Mouse (Mus musculus) lung, embryonic 15.5 days (tissue): Measurements from ENCODE around the gene Pappa. TPM values are rescaled to one million over a fixed set of nuclear protein-coding genes. Genes with fewer than 3 reads are reported as not detected.

Source experiments
- ATAC-seq: fragments of 200-750 bp; cut with Nextera tagmentation; 2 replicates; pipeline ENCODE4 v1.8.0; 2017; ENCODE audit warnings: moderate number of reproducible peaks, borderline replicate concordance; ENCODE audit not compliant: low FRiP score, low TSS enrichment; ENCODE audit errors: extremely low read depth
- H3K27ac ChIP-seq: fragments of 300-500 bp; sonication (generic); 2 replicates; pipeline ENCODE4 v1.5.1; 2015; ENCODE audit warnings: moderate library complexity, mild to moderate bottlenecking, inconsistent platforms
- H3K27me3 ChIP-seq: fragments of 300-500 bp; sonication (generic); 2 replicates; pipeline ENCODE4 v1.6.1; 2015; ENCODE audit warnings: inconsistent platforms
- H3K36me3 ChIP-seq: fragments of 300-500 bp; sonication (generic); 2 replicates; pipeline ENCODE4 v1.6.1; 2015; ENCODE audit warnings: inconsistent platforms
- H3K4me1 ChIP-seq: fragments of 300-500 bp; sonication (generic); 2 replicates; pipeline ENCODE4 v1.6.1; 2015; ENCODE audit warnings: inconsistent platforms
- H3K4me2 ChIP-seq: fragments of 300-500 bp; sonication (generic); 2 replicates; pipeline ENCODE4 v1.6.1; 2015; ENCODE audit warnings: inconsistent platforms, mild to moderate bottlenecking, moderate library complexity
- H3K4me3 ChIP-seq: fragments of 300-500 bp; sonication (generic); 2 replicates; pipeline ENCODE4 v1.5.1; 2015; ENCODE audit warnings: mild to moderate bottlenecking, inconsistent platforms
- H3K9ac ChIP-seq: fragments of 300-500 bp; sonication (generic); 2 replicates; pipeline ENCODE4 v1.6.1; 2015; ENCODE audit warnings: inconsistent platforms
- H3K9me3 ChIP-seq: fragments of 300-500 bp; sonication (generic); 2 replicates; pipeline ENCODE4 v1.6.1; 2016; ENCODE audit warnings: inconsistent platforms
- WGBS: fragments of 180-500 bp; shearing (Covaris S2); methylation state at CpG from one replicate; pipeline ENCODE4 v1.1.7; 2015; 5-methylcytosine and 5-hydroxymethylcytosine counted together
- polyA plus RNA-seq: library from polyadenylated mRNA; unstranded; fragments of >200 nt; fragmentation: Nextera tagmentation; extraction: Ambion mirVana; gene quantifications from 2 replicates; pipeline ENCODE4 v1.2.1, GENCODE M21; 2015

Gene Pappa
- polyA plus RNA-seq, 1 experiment from 2014 or later = 1.4 TPM

GRCm38 (mm10) chr4:65127291-65127590 lies 3.3 kb downstream of the Pappa start:
- 30% methylated on average over 6 of the region's 6 CpGs for whole genome bisulfite sequencing
- peaks cover 14% of the 10 kb centered on the region; the same call in 1 of the 2 replicates for H3K4me1 ChIP-seq

GRCm38 (mm10) chr4:65132657-65133056 lies 8.7 kb downstream of the Pappa start:
- H3K36me3 ChIP-seq = no peaks in the 10 kb centered on the region
- no peak overlapping the region for H3K4me2 ChIP-seq
- no peak overlapping the region for H3K9ac ChIP-seq
- H3K4me3 ChIP-seq = no peak overlapping the region
- 78% methylated on average over 3 of the region's 3 CpGs for WGBS
- H3K27ac ChIP-seq = no peak overlapping the region
- H3K27me3 ChIP-seq = no peaks in the 10 kb centered on the region
- no peak for ATAC-seq
- H3K9me3 ChIP-seq = no peaks in the 10 kb centered on the region
- H3K4me1 ChIP-seq = no peaks in the 10 kb centered on the region

More at GRCm38 (mm10) chr4:65127291-65127590, 3.3 kb downstream of the Pappa start:
- 0 out of 2 replicates have a peak, but pooled peaks have one; percentile 37 for ATAC-seq
- Histone ChIP-seq H3K4me3 (peak overlapping the region; percentile 49), H3K27me3 (peaks cover 12% of the 10 kb centered on the region), H3K9me3 (no peaks in the 10 kb centered on the region), H3K4me2 (peak overlapping the region; percentile 71), H3K27ac (peak overlapping the region; percentile 31), H3K9ac (no peak overlapping the region; the same call in 1 of the 2 replicates), H3K36me3 (no peaks in the 10 kb centered on the region)

- H3K4me3 ChIP-seq = no peak overlapping the region
- no peak overlapping the region for H3K27ac ChIP-seq
- ATAC-seq = no peak
- no peak overlapping the region for H3K4me2 ChIP-seq
- no peaks in the 10 kb centered on the region for H3K27me3 ChIP-seq
- no peaks in the 10 kb centered on the region for H3K36me3 ChIP-seq
- no peaks in the 10 kb centered on the region for H3K4me1 ChIP-seq
- no peak overlapping the region for H3K9ac ChIP-seq
- H3K9me3 ChIP-seq = no peaks in the 10 kb centered on the region
- 73% methylated on average over 5 of the region's 5 CpGs for WGBS
Observed at GRCm38 (mm10) chr4:65134358-65134757, 10.4 kb downstream of the Pappa start.

GRCm38 (mm10) chr4:65135109-65135508 lies 11.1 kb downstream of the Pappa start:
- no peak for ATAC-seq
- Histone ChIP-seq H3K4me3 (no peak overlapping the region), H3K27me3 (no peaks in the 10 kb centered on the region), H3K36me3 (no peaks in the 10 kb centered on the region), H3K4me2 (no peak overlapping the region), H3K9ac (no peak overlapping the region), H3K4me1 (no peaks in the 10 kb centered on the region), H3K9me3 (no peaks in the 10 kb centered on the region), H3K27ac (no peak overlapping the region)
- 66% methylated on average over 5 of the region's 5 CpGs for WGBS

GRCm38 (mm10) chr4:65136541-65136940 lies 12.6 kb downstream of the Pappa start:
- Histone ChIP-seq H3K27me3 (no peaks in the 10 kb centered on the region), H3K4me3 (no peak overlapping the region), H3K36me3 (no peaks in the 10 kb centered on the region)

GRCm38 (mm10) chr4:65146936-65147335 lies 23.0 kb downstream of the Pappa start:
- H3K4me2 ChIP-seq = no peak overlapping the region
- no peaks in the 10 kb centered on the region for H3K36me3 ChIP-seq
- no peak overlapping the region for H3K9ac ChIP-seq
- H3K4me1 ChIP-seq = no peaks in the 10 kb centered on the region
- no peak overlapping the region for H3K4me3 ChIP-seq
- no peak overlapping the region for H3K27ac ChIP-seq
- ATAC-seq = no peak
- H3K9me3 ChIP-seq = no peaks in the 10 kb centered on the region
- no peaks in the 10 kb centered on the region for H3K27me3 ChIP-seq
- 34% methylated on average over 1 of the region's 1 CpGs for WGBS

More at GRCm38 (mm10) chr4:65136541-65136940, 12.6 kb downstream of the Pappa start:
- H3K4me2 ChIP-seq = no peak overlapping the region
- H3K9ac ChIP-seq = no peak overlapping the region
- no peak overlapping the region for H3K27ac ChIP-seq
- no peak for ATAC-seq
- no peaks in the 10 kb centered on the region for H3K9me3 ChIP-seq
- no peaks in the 10 kb centered on the region for H3K4me1 ChIP-seq
- 69% methylated on average over 3 of the region's 3 CpGs for WGBS

- WGBS = 35% methylated on average over 2 of the region's 2 CpGs
- H3K9ac ChIP-seq = no peak overlapping the region
- no peaks in the 10 kb centered on the region for H3K27me3 ChIP-seq
- H3K4me2 ChIP-seq = no peak overlapping the region
- H3K9me3 ChIP-seq = no peaks in the 10 kb centered on the region
- no peaks in the 10 kb centered on the region for H3K36me3 ChIP-seq
- no peaks in the 10 kb centered on the region for H3K4me1 ChIP-seq
- no peak overlapping the region for H3K4me3 ChIP-seq
- ATAC-seq = no peak
- no peak overlapping the region for H3K27ac ChIP-seq
Observed at GRCm38 (mm10) chr4:65153601-65154000, 29.6 kb downstream of the Pappa start.

GRCm38 (mm10) chr4:65156231-65156630 lies 32.3 kb downstream of the Pappa start:
- ATAC-seq = 0 out of 2 replicates have a peak, but pooled peaks have one; percentile 35
- Histone ChIP-seq H3K4me1 (no peaks in the 10 kb centered on the region), H3K9ac (no peak overlapping the region), H3K4me3 (no peak overlapping the region), H3K36me3 (no peaks in the 10 kb centered on the region), H3K9me3 (no peaks in the 10 kb centered on the region), H3K4me2 (no peak overlapping the region), H3K27ac (no peak overlapping the region), H3K27me3 (no peaks in the 10 kb centered on the region)
- WGBS = 66% methylated on average over 10 of the region's 10 CpGs

- Histone ChIP-seq H3K4me1 (no peaks in the 10 kb centered on the region), H3K4me2 (no peak overlapping the region), H3K36me3 (no peaks in the 10 kb centered on the region), H3K27ac (no peak overlapping the region), H3K27me3 (no peaks in the 10 kb centered on the region), H3K9ac (no peak overlapping the region), H3K4me3 (no peak overlapping the region), H3K9me3 (no peaks in the 10 kb centered on the region)
- ATAC-seq = no peak
- WGBS = 88% methylated on average over 3 of the region's 3 CpGs
Observed at GRCm38 (mm10) chr4:65158651-65159050, 34.7 kb downstream of the Pappa start.

GRCm38 (mm10) chr4:65159481-65159880 lies 35.5 kb downstream of the Pappa start:
- ATAC-seq = no peak
- H3K4me1 ChIP-seq = peaks cover 4% of the 10 kb centered on the region; the same call in 1 of the 2 replicates
- H3K36me3 ChIP-seq = no peaks in the 10 kb centered on the region
- H3K4me3 ChIP-seq = no peak overlapping the region
- no peak overlapping the region for H3K4me2 ChIP-seq
- no peaks in the 10 kb centered on the region for H3K9me3 ChIP-seq
- no peak overlapping the region for H3K27ac ChIP-seq
- H3K27me3 ChIP-seq = no peaks in the 10 kb centered on the region
- 60% methylated on average over 5 of the region's 5 CpGs for WGBS
- no peak overlapping the region for H3K9ac ChIP-seq

GRCm38 (mm10) chr4:65163698-65164097 lies 39.7 kb downstream of the Pappa start:
- 36% methylated on average over 3 of the region's 3 CpGs for WGBS
- no peak for ATAC-seq
- Histone ChIP-seq H3K9ac (no peak overlapping the region), H3K27ac (no peak overlapping the region), H3K36me3 (no peaks in the 10 kb centered on the region), H3K9me3 (no peaks in the 10 kb centered on the region), H3K4me2 (no peak overlapping the region), H3K4me1 (peaks cover 12% of the 10 kb centered on the region), H3K4me3 (no peak overlapping the region), H3K27me3 (no peaks in the 10 kb centered on the region)

GRCm38 (mm10) chr4:65166288-65166835 lies 42.4 kb downstream of the Pappa start:
- WGBS = 50% methylated on average over 3 of the region's 3 CpGs
- H3K36me3 ChIP-seq = no peaks in the 10 kb centered on the region
- H3K9ac ChIP-seq = no peak overlapping the region
- H3K4me1 ChIP-seq = peaks cover 12% of the 10 kb centered on the region
- H3K4me2 ChIP-seq = no peak overlapping the region
- H3K4me3 ChIP-seq = no peak overlapping the region
- no peaks in the 10 kb centered on the region for H3K9me3 ChIP-seq
- H3K27ac ChIP-seq = no peak overlapping the region
- ATAC-seq = peak; percentile 62; the same call in 1 of the 2 replicates
- no peaks in the 10 kb centered on the region for H3K27me3 ChIP-seq

- WGBS = 83% methylated on average over 3 of the region's 3 CpGs
- H3K4me1 ChIP-seq = no peaks in the 10 kb centered on the region
- H3K27me3 ChIP-seq = no peaks in the 10 kb centered on the region
- H3K9me3 ChIP-seq = no peaks in the 10 kb centered on the region
- no peak overlapping the region for H3K27ac ChIP-seq
- no peaks in the 10 kb centered on the region for H3K36me3 ChIP-seq
- ATAC-seq = no peak
- H3K9ac ChIP-seq = no peak overlapping the region
- H3K4me2 ChIP-seq = no peak overlapping the region
- H3K4me3 ChIP-seq = no peak overlapping the region
Observed at GRCm38 (mm10) chr4:65174505-65174904, 50.5 kb downstream of the Pappa start.
